Mouse (Mus musculus): ENCODE results near the gene Tspan17.

DNA sequence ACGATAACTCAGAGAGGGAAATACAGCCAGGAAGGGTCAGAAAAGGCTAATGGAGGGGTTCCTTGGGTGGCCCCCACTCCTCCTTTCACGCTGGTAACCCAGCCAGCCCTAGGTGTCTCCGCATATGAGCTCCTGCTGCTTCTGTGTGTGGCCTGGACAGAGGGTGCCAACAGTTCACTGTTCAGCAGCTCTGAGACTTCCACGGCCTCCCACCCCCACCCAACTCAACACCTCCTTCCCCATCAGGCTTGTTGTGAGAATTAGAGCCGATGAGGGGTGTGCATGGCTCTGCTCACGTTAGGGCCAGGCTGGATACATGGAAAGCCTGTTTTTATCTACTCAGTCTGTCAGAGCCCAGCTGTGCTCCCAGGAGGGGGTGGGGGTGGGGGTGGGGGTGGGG, 43.1 kb upstream of the Tspan17 start:
- TF ChIP-seq CTCF (conservative IDR thresholded peaks at IDR 0.05; ENCODE audit: low read length): no peak
- no peak for TF ChIP-seq POU5F1 (IDR thresholded peaks at IDR 0.05; ENCODE audit: borderline replicate concordance, low read length)

All from E14TG2a.4 (cell line).